Mouse (Mus musculus): ENCODE results near the gene Slc38a3.

DNA sequence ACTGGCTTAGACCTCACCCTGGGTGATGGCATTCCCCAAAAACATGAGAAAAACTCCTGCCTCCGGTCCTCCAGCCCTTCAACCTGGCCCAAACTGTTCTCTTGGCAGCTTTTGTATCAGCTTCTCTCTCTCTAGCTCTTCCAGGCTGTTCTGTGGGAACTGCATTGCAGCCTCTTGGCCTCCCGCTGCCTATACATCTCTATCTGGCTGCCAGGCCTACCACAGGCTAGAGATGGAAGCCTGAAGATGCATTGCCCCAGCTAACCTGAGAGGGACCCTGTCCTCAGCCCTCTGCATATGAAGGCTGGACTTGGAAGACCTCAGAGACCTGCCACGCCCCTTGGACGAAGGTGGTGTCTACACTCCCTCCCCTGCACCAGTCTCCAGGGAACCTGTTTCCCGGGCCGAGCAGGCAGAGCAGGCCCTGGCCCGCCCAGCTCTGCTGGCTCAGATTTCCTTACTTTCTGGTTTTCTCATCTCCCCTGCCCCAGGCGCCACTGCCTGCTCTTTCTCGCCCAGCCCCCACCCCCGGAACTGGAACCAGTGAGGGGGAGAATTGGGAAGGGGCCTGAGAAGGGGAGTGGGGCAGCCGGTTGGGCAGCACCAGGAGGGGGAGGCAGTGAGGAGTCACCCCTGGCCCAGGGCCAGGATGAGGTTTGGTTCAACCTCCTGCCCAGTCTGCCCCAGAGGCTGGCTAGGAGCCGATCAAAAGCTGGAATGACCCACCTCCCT lies 45.1 kb upstream of the Slc38a3 start:
- no peak for TF ChIP-seq POLR2A (IDR thresholded peaks at IDR 0.05; ENCODE audit: borderline replicate concordance, insufficient read depth, low read length)
- TF ChIP-seq CTCF (IDR thresholded peaks at IDR 0.05; ENCODE audit: borderline replicate concordance, insufficient read depth, low read depth, low read length): no peak

All from cerebellum, adult 2 months (tissue).